Mouse (Mus musculus) R1 (cell line): Measurements from ENCODE around the gene Olfr1277.

ENCODE experiments used
- DNase-seq: peaks from one replicate; pipeline ENCODE4 v3.0.0-alpha.2; 2018; ENCODE audit warnings: low read depth, low spot score

The Olfr1277 gene

GRCm38 (mm10) chr2:111274006-111274405, at the start of gene Olfr1277:
Gene Olfr1277 (minus strand): TSS chr2:111274106.
- DNase-seq = no peak

DNA sequence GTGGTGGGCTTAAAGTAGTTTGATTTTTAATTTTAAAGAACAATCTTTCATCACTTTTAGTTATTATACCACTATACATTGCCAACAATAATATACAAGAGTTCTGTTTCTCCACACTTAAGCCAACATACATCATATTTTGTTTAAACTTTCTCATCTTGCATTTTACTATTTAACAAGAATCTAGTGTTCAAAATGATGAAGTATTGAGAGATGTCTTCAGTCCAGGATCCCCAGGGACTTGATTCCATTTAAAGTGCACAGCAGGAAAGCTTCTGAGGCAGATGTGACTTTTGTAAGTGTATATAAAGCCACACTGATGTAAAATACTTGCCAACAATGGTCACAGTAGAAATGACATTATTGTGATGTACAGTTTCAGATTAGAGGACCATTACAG, 39.8 kb upstream of the Olfr1277 start, which contains the start of gene Olfr1280:
Gene Olfr1280, plus strand, starts transcription at position 301 of the 400 bp plus-strand sequence.
- no peak for DNase-seq

DNA sequence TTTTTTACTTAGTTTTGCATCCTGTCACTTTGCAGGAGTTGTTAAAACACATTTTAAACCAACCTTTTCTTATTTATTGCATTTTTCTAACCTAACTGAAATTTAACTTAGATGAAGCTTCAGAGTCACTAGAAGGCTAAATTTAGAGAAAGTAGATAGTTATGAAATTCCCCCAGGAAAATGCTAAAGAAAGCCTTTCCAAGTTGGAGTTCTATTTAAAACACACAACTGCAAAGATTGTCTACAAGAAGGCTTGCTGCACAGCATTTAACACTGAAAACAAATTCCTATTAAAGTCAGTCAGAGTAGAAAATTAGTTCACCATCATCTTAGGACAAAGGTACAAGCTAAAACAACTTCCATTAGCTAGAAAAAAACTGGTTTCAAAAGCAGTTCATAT, 26.5 kb upstream of the Olfr1277 start, which contains the start of gene Olfr1279:
Gene Olfr1279, plus strand, starts transcription at position 262 of the 400 bp plus-strand sequence.
- DNase-seq = no peak

DNA sequence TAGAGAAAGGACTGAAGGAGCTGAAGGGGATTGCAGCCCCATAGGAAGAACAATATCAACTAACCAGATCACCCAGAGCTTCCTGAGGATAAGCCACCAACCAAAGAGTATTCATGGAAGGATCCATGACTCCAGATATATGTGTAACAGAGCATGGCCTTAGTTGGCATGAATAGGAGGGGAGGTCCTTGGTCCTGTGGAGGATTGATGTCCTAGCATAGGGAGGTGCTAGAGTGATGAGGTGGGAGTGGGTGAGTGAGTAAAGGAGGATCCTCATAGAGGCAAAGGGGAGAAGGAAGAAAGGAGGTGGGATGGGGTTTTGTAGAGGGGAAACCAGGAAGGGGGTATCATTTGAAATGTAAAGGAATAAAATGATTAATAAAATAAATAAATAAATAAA, 24.6 kb upstream of the Olfr1277 start:
- no peak for DNase-seq

DNA sequence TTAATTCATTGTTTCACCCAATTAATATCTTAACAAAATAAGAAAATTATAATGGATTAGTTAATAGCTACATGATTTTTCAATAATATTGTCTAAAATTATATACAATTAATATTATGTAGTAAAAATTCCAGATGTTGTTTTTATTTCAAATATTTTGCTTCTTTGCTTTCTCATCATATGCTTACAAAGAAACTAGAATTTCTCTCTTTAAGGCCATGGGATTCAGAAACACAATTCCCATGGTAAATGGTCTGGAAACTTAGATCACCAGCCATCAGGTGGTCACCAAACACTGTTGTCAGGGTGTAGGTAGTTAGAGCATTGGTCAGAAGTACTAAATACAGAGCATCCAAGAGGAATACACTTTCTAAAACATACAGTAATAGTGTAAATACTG, 15.9 kb upstream of the Olfr1277 start, which contains the start of gene Olfr1278:
Gene Olfr1278, plus strand, starts transcription at position 301 of the 400 bp plus-strand sequence.
- no peak for DNase-seq

DNA sequence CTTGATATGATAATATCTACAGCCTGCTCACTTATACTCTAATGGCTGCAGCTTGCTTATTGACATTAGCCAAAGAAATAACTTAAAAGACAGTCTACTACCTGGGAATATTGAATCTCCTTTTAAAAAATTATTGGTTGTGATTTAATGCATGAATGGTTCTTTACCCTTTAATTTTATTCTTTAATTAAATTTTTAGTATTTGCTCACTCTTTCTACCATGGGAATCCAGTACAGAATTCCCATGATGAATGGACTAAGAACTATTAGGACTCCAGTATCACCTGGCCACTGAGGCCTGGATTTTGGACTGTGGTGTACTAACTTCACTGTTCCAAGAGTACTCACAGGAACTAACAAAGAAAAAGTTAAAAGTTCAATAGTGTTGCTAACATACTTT, 19.7 kb downstream of the Olfr1277 start, which contains the start of gene Olfr1276:
Gene Olfr1276, plus strand, starts transcription at position 301 of the 400 bp plus-strand sequence.
- no peak for DNase-seq

GRCm38 (mm10) chr2:111235186-111235585, 38.7 kb downstream of the Olfr1277 start, which contains the start of gene Olfr1275:
Gene Olfr1275 (minus strand): TSS chr2:111235286.
- no peak for DNase-seq

- no peak for DNase-seq
These were observed 44.4 kb downstream of the Olfr1277 start, which contains the start of gene 4930430A15Rik for GRCm38 (mm10) chr2:111229502-111229901. Gene 4930430A15Rik (minus strand): TSS chr2:111229602.
